Mouse (Mus musculus) stomach, postnatal 0 days (tissue): Measurements from ENCODE around the gene Izumo1r.

Source experiments
- CTCF ChIP-seq: IDR thresholded peaks from 2 replicates; pipeline ENCODE4 v1.5.1; 2016; ENCODE audit warnings: antibody characterized with exemption, low read depth, mild to moderate bottlenecking, moderate library complexity
- EP300 ChIP-seq: optimal IDR thresholded peaks from 2 replicates; pipeline ENCODE3; 2016; ENCODE audit warnings: antibody characterized with exemption

DNA sequence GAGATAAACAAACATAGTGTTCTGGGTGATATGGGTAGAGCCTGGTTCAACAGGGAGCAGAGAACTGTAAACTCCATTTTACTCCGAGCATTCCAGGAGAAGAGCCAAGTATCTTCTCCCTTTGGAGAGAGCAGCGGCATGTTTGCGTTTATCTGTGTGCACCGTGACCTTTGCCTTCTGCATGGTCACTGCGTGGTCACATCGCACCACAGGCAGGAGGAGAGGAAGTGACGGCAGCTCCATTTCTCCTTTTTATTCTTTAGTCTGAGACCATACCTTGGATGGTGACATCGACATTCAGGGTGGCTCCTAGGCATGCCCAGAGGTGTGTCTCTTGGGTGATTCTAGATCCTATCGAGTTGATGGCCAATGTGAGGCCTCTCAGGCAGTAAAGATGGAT, 10.4 kb downstream of the Izumo1r start:
- no peak for TF ChIP-seq EP300
- no peak for TF ChIP-seq CTCF
